9 mouse cellular contexts compared by ENCODE assay signal in genomic region chr6:27657520-27657919, GRCm38 (mm10).
DNase-seq lines count a peak whose midpoint lies in the region; ATAC-seq and TF ChIP-seq lines count a peak whose summit lies in the region.
"Had no signal": no experiment of that assay in that cellular context is flagged by ENCODE, and none has a peak within 500 bp of the region (broad histone marks: within the 10 kb centered on the region; RNA-seq: fewer than 3 reads in every experiment).

No protein-coding gene starts in this region.

- 51% methylated on average over 1 of the region's 1 CpGs for WGBS in heart, adult 2 months
- WGBS in forebrain, postnatal 0 days, result 63% methylated on average over 1 of the region's 1 CpGs
- 44% methylated on average over 1 of the region's 1 CpGs for WGBS in lung, embryonic 14.5 days

- no peak overlapping the region for H3K9ac ChIP-seq in heart, adult 2 months (ENCODE audit: low read depth, low read length)
- H3K9ac ChIP-seq in CH12.LX (ENCODE audit: insufficient read depth, low read depth), result no peak overlapping the region
- H3K9ac ChIP-seq in forebrain, postnatal 0 days, result no peak overlapping the region
- no peak overlapping the region for H3K9ac ChIP-seq in lung, embryonic 14.5 days

- no peak overlapping the region for H3K27ac ChIP-seq in heart, adult 2 months
- no peak overlapping the region for H3K27ac ChIP-seq in CH12.LX (ENCODE audit: insufficient read depth, low read depth)
- H3K27ac ChIP-seq in forebrain, postnatal 0 days (ENCODE audit: low read depth, low read length), result no peak overlapping the region
- H3K27ac ChIP-seq in lung, embryonic 14.5 days (ENCODE audit: low read depth), result no peak overlapping the region
- H3K27ac ChIP-seq: macrophage had no signal

- H3K4me1 ChIP-seq in heart, adult 2 months (ENCODE audit: control insufficient read depth, insufficient read depth, low read length), result no peaks in the 10 kb centered on the region
- H3K4me1 ChIP-seq in CH12.LX (ENCODE audit: control insufficient read depth in 1 of 2, insufficient read depth in 2 of 2), result no peaks in the 10 kb centered on the region
- H3K4me1 ChIP-seq in forebrain, postnatal 0 days (ENCODE audit: insufficient read depth), result no peaks in the 10 kb centered on the region
- no peaks in the 10 kb centered on the region for H3K4me1 ChIP-seq in lung, embryonic 14.5 days (ENCODE audit: insufficient read depth)

- no peak for TF ChIP-seq POLR2A in heart, adult 2 months (IDR thresholded peaks at IDR 0.05; ENCODE audit: insufficient read depth, low read depth, low read length)
- no peak for TF ChIP-seq POLR2A in CH12.LX (IDR thresholded peaks at IDR 0.05; ENCODE audit: low read depth, low read length)

- peak; percentile 32; the same call in 1 of the 2 replicates for ATAC-seq in forebrain, postnatal 0 days
- ATAC-seq in lung, embryonic 14.5 days (ENCODE audit: insufficient read depth), result no peak

- H3K79me2 ChIP-seq in heart, adult 2 months (replicated peaks; ENCODE audit: control insufficient read depth, insufficient read depth, low read length), result no peaks in the 10 kb centered on the region
- H3K79me2 ChIP-seq in CH12.LX (replicated peaks; ENCODE audit: control insufficient read depth, extremely low read depth, insufficient read depth, poor library complexity, severe bottlenecking), result no peaks in the 10 kb centered on the region

- H3K27me3 ChIP-seq in heart, adult 2 months (ENCODE audit: control insufficient read depth, insufficient read depth, low read length), result no peaks in the 10 kb centered on the region
- no peaks in the 10 kb centered on the region for H3K27me3 ChIP-seq in CH12.LX (replicated peaks)
- H3K27me3 ChIP-seq in forebrain, postnatal 0 days (ENCODE audit: insufficient read depth, low read length), result no peaks in the 10 kb centered on the region
- no peaks in the 10 kb centered on the region for H3K27me3 ChIP-seq in lung, embryonic 14.5 days (ENCODE audit: insufficient read depth, low read length)

- peak in 1 of 2 experiments; percentile 25 for DNase-seq in heart, adult 2 months
- no peak for DNase-seq in heart, postnatal 25 days (ENCODE audit: low spot score)
- peak; percentile 70 for DNase-seq in CH12.LX (ENCODE audit: extremely low read depth)
- peak; percentile 31 for DNase-seq in c-Kit-positive CD71-negative TER-119-negative erythroid progenitor cells, embryonic 14.5 days (ENCODE audit: low read depth)
- DNase-seq in forebrain, postnatal 0 days, result peak; percentile 67
- DNase-seq in kidney, postnatal 14 days, result peak; percentile 54
- DNase-seq in lung, embryonic 14.5 days, result peak; percentile 80
- DNase-seq in thymus, postnatal 14 days, result peak; percentile 21

- H3K9me3 ChIP-seq in CH12.LX (replicated peaks; ENCODE audit: low read length), result peaks cover 6% of the 10 kb centered on the region
- no peaks in the 10 kb centered on the region for H3K9me3 ChIP-seq in forebrain, postnatal 0 days (ENCODE audit: low read length)
- 0 out of 2 replicates have a peak, but pooled peaks cover 2% of the 10 kb centered on the region for H3K9me3 ChIP-seq in lung, embryonic 14.5 days (ENCODE audit: low read depth, low read length)

- TF ChIP-seq RAD21 in CH12.LX (IDR thresholded peaks at IDR 0.05; ENCODE audit: low read depth, low read length), result peak; percentile 99

- H3K4me3 ChIP-seq in heart, adult 2 months, result no peak overlapping the region
- H3K4me3 ChIP-seq in CH12.LX (replicated peaks in 1 of 3; ENCODE audit: low read depth in 2 of 3, low read length in 2 of 3, poor library complexity in 1 of 3), result no peak overlapping the region
- H3K4me3 ChIP-seq in forebrain, postnatal 0 days (ENCODE audit: low read depth, low read length), result no peak overlapping the region
- no peak overlapping the region for H3K4me3 ChIP-seq in lung, embryonic 14.5 days (ENCODE audit: low read depth, low read length)

- dilution Hi-C loops in CH12.LX (cut with MboI; ENCODE audit: extremely low pct_ligation_motif_present, extremely low pct_unique_long_range_greater_than_20kb, low sequenced_read_pairs), result no loop called here

- TF ChIP-seq CTCF in heart, adult 2 months (IDR thresholded peaks at IDR 0.05), result peak; percentile 75
- TF ChIP-seq CTCF in CH12.LX (conservative IDR thresholded peaks at IDR 0.05 in 1 of 2, IDR thresholded peaks at IDR 0.05 in 1 of 2; ENCODE audit: low read depth in 2 of 2, low read length in 2 of 2), result peak; percentile 68 to 91
- peak; percentile 66 for TF ChIP-seq CTCF in forebrain, postnatal 0 days (IDR thresholded peaks at IDR 0.05; ENCODE audit: low read depth)
- TF ChIP-seq CTCF in lung, embryonic 14.5 days (IDR thresholded peaks at IDR 0.05; ENCODE audit: low read depth), result peak; percentile 75

- in situ Hi-C loops in CH12.LX (cut with MboI; ENCODE audit: low pct_ligation_motif_present, low pct_unique_long_range_greater_than_20kb, low sequenced_read_pairs), result loop anchor here (25.0 kb wide), 2 partner anchors 330 to 730 kb away; partner anchors contain the start of gene Zfp800

- no peak for TF ChIP-seq EP300 in heart, adult 2 months (IDR thresholded peaks at IDR 0.05; ENCODE audit: insufficient read depth, low read depth, low read length)
- no peak for TF ChIP-seq EP300 in CH12.LX (IDR thresholded peaks at IDR 0.05; ENCODE audit: low read length)

- H3K36me3 ChIP-seq in heart, adult 2 months (ENCODE audit: control insufficient read depth, insufficient read depth, low read length), result no peaks in the 10 kb centered on the region
- H3K36me3 ChIP-seq in CH12.LX (replicated peaks in 1 of 2; ENCODE audit: control insufficient read depth in 1 of 2, insufficient read depth in 1 of 2, low read length in 1 of 2), result no peaks in the 10 kb centered on the region
- H3K36me3 ChIP-seq in forebrain, postnatal 0 days (ENCODE audit: insufficient read depth), result no peaks in the 10 kb centered on the region
- no peaks in the 10 kb centered on the region for H3K36me3 ChIP-seq in lung, embryonic 14.5 days (ENCODE audit: insufficient read depth)

- intact Hi-C loops in heart, adult 2 months (cut with DNase I), result loop anchor here (5.0 kb wide), 1 partner anchor 560 kb away; no protein-coding TSS in a partner anchor
- intact Hi-C loops in heart, postnatal 25 days (cut with DNase I), result loop anchor here (1.0 kb wide), 1 partner anchor 479 kb away; no protein-coding TSS in a partner anchor

- H3K4me2 ChIP-seq in CH12.LX (ENCODE audit: insufficient read depth, low read depth, poor library complexity, severe bottlenecking), result no peak overlapping the region; the same call in 1 of the 2 replicates
- no peak overlapping the region for H3K4me2 ChIP-seq in forebrain, postnatal 0 days (ENCODE audit: low read depth)
- no peak overlapping the region for H3K4me2 ChIP-seq in lung, embryonic 14.5 days

TF ChIP-seq in CH12.LX, 34 proteins besides CTCF, POLR2A, EP300 and RAD21:
- no peak for TF ChIP-seq PAX5 (IDR thresholded peaks at IDR 0.05; ENCODE audit: low read length)
- no peak for TF ChIP-seq TCF12 (IDR thresholded peaks at IDR 0.05; ENCODE audit: low read depth, low read length)
- no peak for TF ChIP-seq USF1 (IDR thresholded peaks at IDR 0.05; ENCODE audit: low read depth, low read length)
- no peak for TF ChIP-seq GABPA (IDR thresholded peaks at IDR 0.05; ENCODE audit: insufficient replicate concordance, low read depth, low read length)
- TF ChIP-seq ZC3H11A (IDR thresholded peaks at IDR 0.05; ENCODE audit: low read depth, low read length), result peak; percentile 77
- no peak for TF ChIP-seq MYC (IDR thresholded peaks at IDR 0.05; ENCODE audit: low read depth, low read length)
- TF ChIP-seq BHLHE40 (IDR thresholded peaks at IDR 0.05; ENCODE audit: low read depth, low read length), result no peak
- no peak for TF ChIP-seq USF2 (conservative IDR thresholded peaks at IDR 0.05; ENCODE audit: low read depth, low read length)
- TF ChIP-seq TBP (conservative IDR thresholded peaks at IDR 0.05; ENCODE audit: low read depth, low read length), result no peak
- TF ChIP-seq MAZ (IDR thresholded peaks at IDR 0.05; ENCODE audit: low read depth, low read length), result no peak
- TF ChIP-seq MAFK (IDR thresholded peaks at IDR 0.05; ENCODE audit: insufficient replicate concordance, low read length), result no peak
- TF ChIP-seq HCFC1 (IDR thresholded peaks at IDR 0.05; ENCODE audit: low read depth, low read length), result no peak
- peak; percentile 92 for TF ChIP-seq SMC3 (IDR thresholded peaks at IDR 0.05; ENCODE audit: low read depth, low read length)
- 0 out of 2 replicates have a peak, but pooled peaks have one; percentile 17 for TF ChIP-seq JUND (conservative IDR thresholded peaks at IDR 0.05; ENCODE audit: low read depth, low read length)
- TF ChIP-seq MAX (IDR thresholded peaks at IDR 0.05; ENCODE audit: low read length), result no peak
